Mouse (Mus musculus) ES-Bruce4 (cell line): ENCODE measurements around the gene Galntl6. TPM values are rescaled to one million over a fixed set of nuclear protein-coding genes. Genes with fewer than 3 reads are reported as not detected.

ENCODE experiments used
- H3K27ac ChIP-seq: 2 replicates; pipeline ENCODE4 v1.5.1; 2012; ENCODE audit warnings: low read length, inconsistent platforms; ENCODE audit not compliant: insufficient read depth
- H3K27me3 ChIP-seq: 2 replicates; pipeline ENCODE4 v1.6.1; 2012; ENCODE audit warnings: mild to moderate bottlenecking, low read length, inconsistent platforms; ENCODE audit not compliant: control insufficient read depth, poor library complexity, insufficient read depth, severe bottlenecking
- H3K36me3 ChIP-seq: 2 replicates; pipeline ENCODE4 v1.6.1; 2012; ENCODE audit warnings: inconsistent platforms, mild to moderate bottlenecking, low read length, moderate library complexity; ENCODE audit not compliant: control insufficient read depth, poor library complexity, insufficient read depth, severe bottlenecking
- H3K4me1 ChIP-seq: one replicate; pipeline ENCODE4 v1.8.1; 2011; ENCODE audit warnings: low read length; ENCODE audit not compliant: control insufficient read depth, insufficient read depth
- H3K4me3 ChIP-seq: 2 replicates; pipeline ENCODE4 v1.5.1; 2011; ENCODE audit warnings: low read depth, mild to moderate bottlenecking, low read length
- H3K9ac ChIP-seq: 2 replicates; pipeline ENCODE4 v1.6.1; 2012; ENCODE audit warnings: low read depth, mild to moderate bottlenecking, inconsistent platforms; ENCODE audit not compliant: poor library complexity, severe bottlenecking
- H3K9me3 ChIP-seq: replicated peaks from 2 replicates; pipeline ENCODE4 v1.6.1; 2012; ENCODE audit warnings: mild to moderate bottlenecking, low read length, inconsistent platforms; ENCODE audit not compliant: control insufficient read depth, poor library complexity, insufficient read depth, severe bottlenecking
- CTCF ChIP-seq: IDR thresholded peaks from one replicate; pipeline ENCODE4 v1.8.1; 2011; ENCODE audit warnings: low read depth, low read length
- EP300 ChIP-seq: IDR thresholded peaks from 2 replicates; pipeline ENCODE4 v1.6.1; 2011; ENCODE audit warnings: low read depth, low read length; ENCODE audit not compliant: insufficient read depth
- POLR2A ChIP-seq: IDR thresholded peaks from one replicate; pipeline ENCODE4 v1.8.1; 2011; ENCODE audit warnings: low read length; ENCODE audit not compliant: insufficient read depth
- polyA plus RNA-seq: library from polyadenylated mRNA; stranded (reverse); fragments of >200 nt; gene quantifications from 2 replicates; pipeline ENCODE4 v1.2.4, GENCODE M21; 2011; ENCODE audit warnings: low read depth; ENCODE audit not compliant: missing spikeins, insufficient read depth, insufficient read length

Gene Galntl6
- polyA plus RNA-seq, 1 experiment = not detected

- Histone ChIP-seq H3K36me3 (no peaks in the 10 kb centered on the region), H3K27ac (no peak overlapping the region), H3K9me3 (0 out of 2 replicates have a peak, but pooled peaks cover 3% of the 10 kb centered on the region), H3K27me3 (0 out of 2 replicates have a peak, but pooled peaks cover 3% of the 10 kb centered on the region), H3K4me1 (no peaks in the 10 kb centered on the region), H3K9ac (no peak overlapping the region), H3K4me3 (no peak overlapping the region)
- TF ChIP-seq CTCF = no peak
- no peak for TF ChIP-seq POLR2A
- no peak for TF ChIP-seq EP300
These were observed 1071.0 kb downstream of the Galntl6 start for GRCm38 (mm10) chr8:57841446-57841845.

DNA sequence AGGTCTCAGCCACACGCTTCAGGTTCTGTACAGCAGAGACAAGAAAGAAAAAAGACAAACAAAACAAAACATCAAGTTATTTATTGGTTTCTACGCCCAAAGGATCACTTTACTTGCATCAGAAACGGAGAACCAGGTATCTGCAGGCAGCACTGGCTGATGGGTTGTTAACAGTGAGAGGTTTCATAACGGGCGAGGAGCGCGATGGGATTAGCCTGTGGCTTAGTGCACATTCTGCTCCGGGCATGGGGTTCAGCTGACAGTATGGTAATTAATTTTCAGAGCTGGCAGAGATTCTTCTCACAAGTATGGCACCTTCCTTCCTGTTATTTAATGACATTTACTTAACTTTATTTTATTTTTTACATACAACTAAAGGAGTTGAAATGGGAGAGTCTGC is 1075.1 kb downstream of the Galntl6 start:
- TF ChIP-seq CTCF (no peak), POLR2A (no peak), EP300 (no peak)
- no peak overlapping the region for H3K9ac ChIP-seq
- peaks cover 3% of the 10 kb centered on the region for H3K27me3 ChIP-seq
- no peaks in the 10 kb centered on the region for H3K4me1 ChIP-seq
- no peak overlapping the region for H3K4me3 ChIP-seq
- 0 out of 2 replicates have a peak, but pooled peaks cover 6% of the 10 kb centered on the region for H3K9me3 ChIP-seq
- H3K27ac ChIP-seq = no peak overlapping the region
- no peaks in the 10 kb centered on the region for H3K36me3 ChIP-seq

DNA sequence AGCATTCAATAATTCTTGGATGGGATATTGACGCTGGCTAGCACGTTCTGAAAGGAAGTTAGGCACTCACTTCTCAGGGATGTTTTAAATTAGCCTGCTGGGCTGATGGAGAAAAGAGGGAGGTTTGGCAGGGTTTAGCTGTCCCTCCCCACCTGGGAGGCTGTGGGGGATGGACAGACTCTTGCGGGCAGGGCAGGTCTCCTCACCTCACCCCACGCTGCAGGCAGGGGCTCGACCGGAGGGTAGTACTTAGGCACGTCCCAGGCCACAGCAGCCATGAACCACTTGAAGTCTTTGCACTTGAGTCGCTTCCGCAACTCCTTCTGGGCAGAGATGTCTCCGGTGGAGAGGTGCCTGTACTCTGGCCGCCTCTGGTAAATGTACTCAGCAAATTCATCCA is 1075.5 kb downstream of the Galntl6 start:
- Histone ChIP-seq H3K4me3 (no peak overlapping the region), H3K36me3 (no peaks in the 10 kb centered on the region), H3K9ac (no peak overlapping the region), H3K4me1 (no peaks in the 10 kb centered on the region), H3K27ac (no peak overlapping the region), H3K27me3 (peaks cover 3% of the 10 kb centered on the region), H3K9me3 (0 out of 2 replicates have a peak, but pooled peaks cover 6% of the 10 kb centered on the region)
- TF ChIP-seq CTCF (no peak), EP300 (no peak), POLR2A (no peak)

DNA sequence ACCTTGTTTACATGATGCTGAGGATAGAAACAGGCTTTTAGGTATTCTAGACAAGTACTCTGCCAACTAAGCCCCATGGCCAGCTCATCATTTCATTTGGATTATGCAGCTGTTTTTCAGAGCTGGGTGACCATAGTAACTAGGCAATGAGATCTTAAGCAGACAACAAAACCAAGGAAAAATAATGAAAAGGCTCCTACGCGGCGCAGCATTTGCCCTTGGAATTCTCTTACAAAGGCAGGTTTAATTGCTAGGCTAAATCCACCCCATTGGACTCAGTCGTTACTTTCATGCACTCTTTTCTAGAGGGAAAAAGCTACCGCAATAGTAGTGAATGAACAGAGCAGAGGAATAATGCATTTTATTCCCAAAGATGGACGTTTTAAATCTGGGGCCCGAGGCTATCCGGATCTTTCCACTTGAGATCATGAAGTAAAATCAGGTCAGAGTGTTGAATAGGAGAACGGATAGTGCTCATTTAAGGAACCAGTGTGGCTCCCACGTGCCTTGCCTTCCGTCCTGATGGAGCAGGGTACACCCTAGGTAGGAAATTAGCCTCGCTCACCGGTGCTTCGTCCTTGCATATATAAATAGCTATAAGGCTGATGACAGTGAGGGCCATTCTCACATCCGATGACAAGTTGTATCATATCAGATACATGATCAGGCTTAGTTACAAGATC is 1076.1 kb downstream of the Galntl6 start:
- Histone ChIP-seq H3K4me3 (no peak overlapping the region), H3K36me3 (no peaks in the 10 kb centered on the region), H3K27me3 (peaks cover 3% of the 10 kb centered on the region), H3K27ac (no peak overlapping the region), H3K9ac (no peak overlapping the region), H3K4me1 (no peaks in the 10 kb centered on the region), H3K9me3 (0 out of 2 replicates have a peak, but pooled peaks cover 3% of the 10 kb centered on the region)
- TF ChIP-seq CTCF = no peak
- TF ChIP-seq EP300 = no peak
- no peak for TF ChIP-seq POLR2A

DNA sequence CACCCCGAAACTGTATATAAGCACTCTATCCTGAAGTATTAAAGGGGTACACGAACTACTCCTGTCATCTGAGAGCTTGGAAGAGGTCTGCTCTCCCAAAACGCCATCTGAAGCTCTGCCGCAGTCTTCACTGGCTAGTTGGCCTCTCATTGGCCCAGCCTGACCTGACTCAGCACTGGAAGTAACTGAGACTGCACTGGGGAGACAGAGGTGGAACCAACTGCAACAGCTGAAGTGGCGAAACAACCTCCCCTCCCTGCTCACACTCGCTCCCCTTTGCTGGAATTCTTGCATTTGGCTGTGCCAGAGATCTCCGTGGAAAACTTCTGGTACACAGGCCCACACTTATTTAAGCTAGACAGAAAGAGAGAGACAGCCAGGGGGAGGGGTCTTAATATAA is 1089.3 kb downstream of the Galntl6 start:
- no peak overlapping the region for H3K4me3 ChIP-seq
- H3K4me1 ChIP-seq = no peaks in the 10 kb centered on the region
- no peak overlapping the region for H3K27ac ChIP-seq
- H3K36me3 ChIP-seq = no peaks in the 10 kb centered on the region
- H3K9me3 ChIP-seq = no peaks in the 10 kb centered on the region
- TF ChIP-seq CTCF (no peak), EP300 (no peak), POLR2A (no peak)
- no peak overlapping the region for H3K9ac ChIP-seq
- no peaks in the 10 kb centered on the region for H3K27me3 ChIP-seq

DNA sequence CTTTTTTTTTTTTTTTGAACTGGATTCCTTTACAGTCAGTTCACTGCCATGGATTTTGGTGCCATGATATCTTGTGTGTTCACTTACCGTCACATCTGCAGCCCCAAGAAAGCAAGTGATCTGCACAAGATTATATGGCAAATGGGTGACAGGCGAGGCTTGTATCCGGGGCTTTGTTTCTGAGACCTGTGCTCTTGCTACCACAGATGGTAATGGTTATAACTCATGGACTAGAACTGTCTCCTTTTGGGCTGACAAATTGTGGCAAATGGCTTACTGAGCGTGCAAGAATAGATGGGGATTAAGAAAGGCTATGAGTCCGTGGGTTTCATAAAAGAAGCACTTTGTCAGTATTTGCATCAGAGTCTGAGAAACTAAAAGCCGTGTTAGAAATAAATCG is 1096.4 kb downstream of the Galntl6 start:
- Histone ChIP-seq H3K9ac (no peak overlapping the region), H3K27me3 (no peaks in the 10 kb centered on the region), H3K36me3 (no peaks in the 10 kb centered on the region), H3K9me3 (no peaks in the 10 kb centered on the region), H3K27ac (no peak overlapping the region), H3K4me3 (no peak overlapping the region), H3K4me1 (no peaks in the 10 kb centered on the region)
- TF ChIP-seq POLR2A (no peak), CTCF (no peak), EP300 (no peak)
